Mouse (Mus musculus) forebrain, embryonic 15.5 days (tissue): Measurements from ENCODE around the gene Pelo. TPM values are rescaled to one million over a fixed set of nuclear protein-coding genes. Genes with fewer than 3 reads are reported as not detected.

Source experiments
- ATAC-seq: fragments of 200-750 bp; cut with Nextera tagmentation; replicated peaks from 2 replicates; pipeline ENCODE4 v1.8.0; 2017; ENCODE audit warnings: mild to moderate bottlenecking, moderate TSS enrichment, moderate library complexity
- H3K27ac ChIP-seq: fragments of 300-500 bp; sonication (generic); replicated peaks from 2 replicates; pipeline ENCODE4 v1.5.1; 2015; ENCODE audit warnings: mild to moderate bottlenecking, inconsistent platforms
- H3K27me3 ChIP-seq: fragments of 300-500 bp; sonication (generic); 2 replicates; pipeline ENCODE4 v1.6.1; 2015; ENCODE audit warnings: inconsistent platforms
- H3K36me3 ChIP-seq: fragments of 300-500 bp; sonication (generic); 2 replicates; pipeline ENCODE4 v1.6.1; 2015; ENCODE audit warnings: mild to moderate bottlenecking, inconsistent platforms
- H3K4me1 ChIP-seq: fragments of 300-500 bp; sonication (generic); 2 replicates; pipeline ENCODE4 v1.6.1; 2015; ENCODE audit warnings: inconsistent platforms
- H3K4me2 ChIP-seq: fragments of 300-500 bp; sonication (generic); replicated peaks from 2 replicates; pipeline ENCODE4 v1.6.1; 2015; ENCODE audit warnings: mild to moderate bottlenecking, inconsistent platforms
- H3K4me3 ChIP-seq: fragments of 300-500 bp; sonication (generic); 2 replicates; pipeline ENCODE4 v1.5.1; 2015; ENCODE audit warnings: mild to moderate bottlenecking, inconsistent platforms
- H3K9ac ChIP-seq: fragments of 300-500 bp; sonication (generic); replicated peaks from 2 replicates; pipeline ENCODE4 v1.6.1; 2015; ENCODE audit warnings: mild to moderate bottlenecking, inconsistent platforms
- H3K9me3 ChIP-seq: fragments of 300-500 bp; sonication (generic); 2 replicates; pipeline ENCODE4 v1.6.1; 2016; ENCODE audit warnings: inconsistent platforms
- WGBS: fragments of 180-500 bp; shearing (Covaris S2); methylation state at CpG from one replicate; pipeline ENCODE4 v1.1.7; 2015; ENCODE audit warnings: mixed read lengths; 5-methylcytosine and 5-hydroxymethylcytosine counted together
- polyA plus RNA-seq: library from polyadenylated mRNA; unstranded; fragments of >200 nt; fragmentation: Nextera tagmentation; extraction: Ambion mirVana; gene quantifications from 2 replicates; pipeline ENCODE4 v1.2.1, GENCODE M21; 2015

The Pelo gene
- polyA plus RNA-seq, 1 experiment from 2014 or later = 4.9 TPM

DNA sequence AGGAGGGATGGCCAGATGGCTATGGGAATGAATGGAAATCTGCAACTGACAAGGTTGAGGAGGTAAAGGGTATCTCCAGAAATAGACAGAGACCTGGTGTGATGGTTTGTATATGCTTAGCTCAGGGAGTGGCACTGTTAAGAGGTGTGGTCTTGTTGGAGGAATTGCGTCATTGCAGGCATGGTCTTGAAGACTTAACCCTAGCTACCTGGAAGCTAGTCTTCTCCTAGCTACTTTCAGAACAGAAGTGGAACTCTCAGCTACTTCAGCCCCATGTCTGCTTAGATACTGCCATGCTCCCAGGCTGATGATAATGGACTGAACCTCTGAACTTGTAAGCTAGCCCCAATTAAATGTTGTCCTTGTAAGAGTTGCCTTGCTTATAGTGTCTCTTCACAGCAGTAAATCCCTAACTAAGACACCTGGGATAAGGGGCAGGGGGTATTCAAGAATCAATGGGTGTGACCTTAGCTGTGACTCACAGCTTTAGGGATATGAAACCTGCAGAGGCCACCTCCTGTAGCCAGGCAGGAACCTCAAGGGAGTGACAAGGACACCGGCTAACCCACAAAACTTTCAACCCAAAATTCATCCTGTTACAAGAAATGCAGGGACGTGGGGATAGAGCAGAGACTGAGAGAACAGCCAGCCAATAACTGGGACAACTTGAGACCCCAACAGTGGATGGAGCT lies 27.1 kb upstream of the Pelo start:
- WGBS = 86% methylated on average over 3 of the region's 3 CpGs
- no peaks in the 10 kb centered on the region for H3K9me3 ChIP-seq
- H3K4me3 ChIP-seq = no peak overlapping the region
- H3K36me3 ChIP-seq = no peaks in the 10 kb centered on the region
- H3K27ac ChIP-seq = no peak overlapping the region
- no peak overlapping the region for H3K9ac ChIP-seq
- no peak overlapping the region for H3K4me2 ChIP-seq
- no peak for ATAC-seq
- no peaks in the 10 kb centered on the region for H3K4me1 ChIP-seq
- H3K27me3 ChIP-seq = no peaks in the 10 kb centered on the region

DNA sequence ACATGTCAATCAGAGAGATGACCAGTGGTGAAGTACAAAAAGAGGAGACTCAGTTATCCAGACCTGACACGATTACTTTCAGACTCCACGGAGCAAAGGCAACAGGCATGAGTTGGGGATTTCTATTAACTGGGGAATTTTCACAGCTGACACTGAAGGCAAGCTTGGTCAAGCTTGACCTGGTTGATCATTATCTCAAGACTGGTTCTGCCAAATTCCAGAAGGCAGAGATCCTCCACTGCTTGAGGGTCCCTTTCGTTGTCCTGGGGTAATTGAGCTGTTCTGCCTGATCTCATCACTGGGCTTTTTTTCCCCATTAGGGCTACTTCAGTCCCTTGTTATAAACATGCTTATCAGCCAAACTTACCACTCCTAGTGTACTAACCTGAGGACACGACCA lies 19.6 kb upstream of the Pelo start:
- no peaks in the 10 kb centered on the region for H3K36me3 ChIP-seq
- no peaks in the 10 kb centered on the region for H3K4me1 ChIP-seq
- H3K9ac ChIP-seq = no peak overlapping the region
- ATAC-seq = no peak
- no peak overlapping the region for H3K27ac ChIP-seq
- H3K4me3 ChIP-seq = no peak overlapping the region
- WGBS = 86% methylated on average over 4 of the region's 4 CpGs
- no peaks in the 10 kb centered on the region for H3K27me3 ChIP-seq
- H3K9me3 ChIP-seq = no peaks in the 10 kb centered on the region
- H3K4me2 ChIP-seq = no peak overlapping the region

DNA sequence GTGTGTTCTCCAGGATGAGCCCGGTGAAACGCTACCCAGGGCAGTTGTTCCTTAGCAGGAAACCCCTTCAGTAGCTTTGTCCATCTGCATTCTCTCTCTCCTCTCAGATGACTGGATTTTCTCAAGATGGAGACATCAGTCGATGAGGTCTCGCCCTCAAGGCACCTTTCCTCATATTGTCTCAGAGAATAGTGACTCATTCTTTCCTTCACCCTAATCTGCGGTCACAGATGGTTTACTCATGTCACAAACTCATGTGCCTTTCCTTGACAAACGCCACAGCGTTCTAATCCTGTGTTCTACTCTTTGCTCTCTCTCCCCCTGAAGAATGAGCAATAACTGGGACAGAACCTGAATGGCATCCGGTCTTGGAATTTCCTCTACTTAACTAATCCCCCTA lies 17.4 kb upstream of the Pelo start:
- no peak overlapping the region for H3K4me3 ChIP-seq
- WGBS = 94% methylated on average over 8 of the region's 8 CpGs
- no peak overlapping the region for H3K4me2 ChIP-seq
- no peaks in the 10 kb centered on the region for H3K4me1 ChIP-seq
- H3K9me3 ChIP-seq = no peaks in the 10 kb centered on the region
- ATAC-seq = no peak
- no peak overlapping the region for H3K9ac ChIP-seq
- no peak overlapping the region for H3K27ac ChIP-seq
- H3K27me3 ChIP-seq = no peaks in the 10 kb centered on the region
- H3K36me3 ChIP-seq = no peaks in the 10 kb centered on the region

DNA sequence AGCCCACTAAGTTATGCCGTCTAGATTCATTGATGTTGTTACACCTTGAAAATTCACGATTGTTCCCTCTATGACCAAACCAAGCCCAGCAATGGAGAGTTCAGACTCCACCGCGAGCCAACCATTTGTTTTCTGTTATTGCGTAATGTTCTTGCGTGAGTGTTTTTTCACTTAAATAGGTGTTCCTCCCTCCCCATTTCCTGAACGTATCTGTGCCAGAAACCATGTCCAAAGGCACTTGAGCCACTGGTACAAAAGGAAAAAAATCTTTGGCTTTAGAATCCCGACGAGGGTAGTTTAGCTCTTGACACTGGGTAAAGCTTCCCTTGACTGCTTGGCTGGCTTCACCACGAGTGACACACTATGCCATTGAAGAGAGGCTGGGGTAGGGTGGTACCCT lies 16.2 kb upstream of the Pelo start:
- no peak overlapping the region for H3K4me3 ChIP-seq
- no peaks in the 10 kb centered on the region for H3K9me3 ChIP-seq
- no peak overlapping the region for H3K4me2 ChIP-seq
- no peak overlapping the region for H3K27ac ChIP-seq
- WGBS = 84% methylated on average over 10 of the region's 10 CpGs
- no peak overlapping the region for H3K9ac ChIP-seq
- H3K4me1 ChIP-seq = peaks cover 11% of the 10 kb centered on the region
- ATAC-seq = no peak
- no peaks in the 10 kb centered on the region for H3K36me3 ChIP-seq
- H3K27me3 ChIP-seq = no peaks in the 10 kb centered on the region

DNA sequence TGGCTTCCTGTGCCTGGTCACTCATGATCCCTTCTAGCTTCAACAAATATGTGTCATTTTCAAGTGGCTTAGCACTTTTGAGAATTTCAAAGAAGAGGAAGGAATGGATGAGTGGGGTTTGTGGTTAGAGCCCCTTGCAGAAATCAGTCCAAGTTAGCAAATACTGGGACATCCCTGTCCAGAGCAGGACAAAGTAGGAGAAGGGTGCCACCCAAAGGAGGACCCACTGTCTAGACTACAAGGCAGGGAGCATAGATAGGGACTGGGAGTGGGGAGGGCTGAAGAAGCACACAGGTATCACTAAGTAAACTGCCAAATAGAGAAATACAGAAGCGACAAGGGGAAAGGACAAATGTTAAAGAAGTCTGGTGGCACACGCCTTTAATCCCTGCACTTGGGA lies 12.8 kb upstream of the Pelo start:
- no peak overlapping the region for H3K4me3 ChIP-seq
- H3K4me1 ChIP-seq = peaks cover 15% of the 10 kb centered on the region
- no peak overlapping the region for H3K27ac ChIP-seq
- no peaks in the 10 kb centered on the region for H3K36me3 ChIP-seq
- no peaks in the 10 kb centered on the region for H3K27me3 ChIP-seq
- no peak for ATAC-seq
- H3K9me3 ChIP-seq = no peaks in the 10 kb centered on the region
- WGBS = 96% methylated on average over 2 of the region's 2 CpGs
- H3K9ac ChIP-seq = no peak overlapping the region
- no peak overlapping the region for H3K4me2 ChIP-seq

DNA sequence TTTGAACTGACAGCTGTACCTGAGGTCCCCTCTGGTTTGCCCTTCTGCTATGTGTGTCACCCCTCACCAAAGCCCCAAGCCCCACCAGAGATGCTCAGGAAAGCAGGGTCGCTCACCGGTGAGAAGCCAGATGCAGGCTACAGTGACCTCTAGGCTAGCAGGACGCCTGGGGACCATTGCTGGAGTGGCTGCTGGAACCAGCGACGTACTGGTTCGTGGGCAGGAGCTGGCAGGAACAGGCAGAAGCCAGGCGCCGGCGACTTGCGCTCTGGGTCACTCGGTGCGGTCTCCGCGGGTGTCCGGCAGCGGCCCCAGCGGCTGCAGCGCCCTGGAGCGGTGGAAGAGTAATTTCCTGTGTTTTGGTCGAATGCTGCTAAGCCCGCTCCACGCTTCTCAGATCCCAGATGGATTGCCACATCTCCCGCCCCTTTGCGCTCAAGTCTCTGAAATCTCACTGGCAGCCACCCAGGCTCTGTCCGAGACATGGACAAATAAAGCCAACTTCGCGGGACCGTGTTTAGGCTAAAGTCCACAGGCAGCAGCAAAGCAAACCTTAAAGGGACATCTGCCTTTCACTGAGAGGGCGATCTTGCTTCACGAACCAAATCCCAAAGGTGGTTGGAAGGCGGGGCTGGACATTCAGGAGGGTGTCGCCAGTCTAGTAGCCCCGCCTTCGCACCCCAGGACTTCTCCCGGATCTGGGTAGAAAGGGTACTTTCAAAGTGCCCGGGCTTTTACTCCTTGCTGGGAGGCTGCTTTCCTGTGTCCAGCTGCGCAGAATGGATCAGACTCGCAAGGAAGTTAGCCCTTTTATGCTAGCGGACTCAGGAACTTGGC lies 11.6 kb upstream of the Pelo start, which contains the start of the genes Gm49395 and Itga1:
Gene Gm49395, minus strand, starts transcription at position 567 of the 837 bp plus-strand sequence.
Gene Itga1, minus strand, starts transcription at position 610 of the 837 bp plus-strand sequence.
- WGBS = under 1% methylated on average over 39 of the region's 39 CpGs
- H3K4me3 ChIP-seq = peak within 1 kb of the TSS; percentile 43
- no peaks in the 10 kb centered on the region for H3K27me3 ChIP-seq
- H3K9ac ChIP-seq = peak within 1 kb of the TSS; percentile 25
- no peaks in the 10 kb centered on the region for H3K36me3 ChIP-seq
- H3K4me2 ChIP-seq = peak within 1 kb of the TSS; percentile 71
- no peaks in the 10 kb centered on the region for H3K9me3 ChIP-seq
- ATAC-seq = peak; percentile 85
- peaks cover 15% of the 10 kb centered on the region for H3K4me1 ChIP-seq
- H3K27ac ChIP-seq = peak within 1 kb of the TSS; percentile 27; the same call in 1 of the 2 replicates

DNA sequence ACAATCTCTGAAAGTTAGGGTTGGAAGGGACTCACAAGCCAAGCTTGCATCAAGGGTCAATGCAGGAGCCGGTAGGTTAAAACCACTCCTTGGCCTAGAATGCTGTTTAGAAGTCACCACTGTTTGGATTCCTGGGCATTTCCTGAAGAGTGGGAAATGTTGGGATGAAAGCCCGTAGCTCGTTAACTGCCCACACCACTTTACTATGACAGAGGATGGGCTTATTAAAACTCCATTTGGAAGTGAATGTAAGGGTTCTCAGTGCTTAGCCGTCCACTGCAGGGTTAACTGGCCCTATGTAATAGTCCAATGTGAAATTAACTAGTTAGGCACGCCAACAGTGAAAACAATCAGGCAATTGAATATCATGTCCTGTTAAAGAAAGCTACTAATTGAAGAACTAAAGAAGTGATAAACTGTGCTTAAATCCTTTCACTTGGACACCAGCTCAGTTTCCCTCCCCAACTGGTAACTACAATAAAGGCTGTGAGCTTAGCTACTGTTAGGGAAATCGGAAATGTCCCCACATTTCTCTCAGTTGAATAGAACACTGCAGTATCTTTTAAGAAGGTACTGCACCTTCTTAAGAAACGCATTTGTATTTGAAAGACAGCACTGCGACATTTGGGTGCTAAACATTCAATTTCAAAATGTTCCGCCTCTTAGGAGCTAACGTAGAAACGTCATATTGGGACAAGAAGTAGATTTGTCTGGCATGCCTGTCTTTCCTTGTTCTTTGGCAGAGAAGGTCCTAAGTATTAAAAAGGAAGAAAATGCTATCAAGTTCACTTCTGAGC lies 10.6 kb upstream of the Pelo start:
- Histone ChIP-seq H3K4me1 (peaks cover 15% of the 10 kb centered on the region), H3K27ac (no peak overlapping the region), H3K4me2 (peak overlapping the region; percentile 71), H3K9ac (no peak overlapping the region), H3K27me3 (no peaks in the 10 kb centered on the region), H3K36me3 (no peaks in the 10 kb centered on the region), H3K9me3 (no peaks in the 10 kb centered on the region), H3K4me3 (peak overlapping the region; percentile 43)
- WGBS = 16% methylated on average over 11 of the region's 11 CpGs
- ATAC-seq = no peak

DNA sequence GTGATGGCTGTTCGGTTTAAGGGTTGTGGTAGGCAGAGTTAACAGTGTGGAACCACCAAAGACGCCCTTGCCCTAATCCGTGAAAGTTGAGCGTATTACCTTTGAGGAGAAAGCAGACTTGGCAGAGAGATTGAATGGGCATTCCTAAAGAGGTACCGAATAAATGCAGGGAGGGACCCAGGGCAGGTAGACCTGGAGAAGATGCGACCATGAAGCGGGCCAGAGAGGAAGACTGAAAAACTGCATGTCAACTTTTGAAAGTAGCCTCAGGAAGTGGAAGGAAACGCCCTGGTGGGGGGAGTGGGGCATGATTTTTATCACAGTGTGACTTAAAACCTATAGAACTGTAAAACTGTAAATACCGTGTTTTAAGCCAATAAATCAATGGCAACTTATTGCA lies 9.4 kb upstream of the Pelo start:
- Histone ChIP-seq H3K4me3 (no peak overlapping the region), H3K4me1 (peaks cover 15% of the 10 kb centered on the region), H3K9me3 (no peaks in the 10 kb centered on the region), H3K27ac (no peak overlapping the region), H3K36me3 (no peaks in the 10 kb centered on the region), H3K4me2 (no peak overlapping the region), H3K27me3 (no peaks in the 10 kb centered on the region), H3K9ac (no peak overlapping the region)
- ATAC-seq = no peak
- 87% methylated on average over 9 of the region's 9 CpGs for WGBS

DNA sequence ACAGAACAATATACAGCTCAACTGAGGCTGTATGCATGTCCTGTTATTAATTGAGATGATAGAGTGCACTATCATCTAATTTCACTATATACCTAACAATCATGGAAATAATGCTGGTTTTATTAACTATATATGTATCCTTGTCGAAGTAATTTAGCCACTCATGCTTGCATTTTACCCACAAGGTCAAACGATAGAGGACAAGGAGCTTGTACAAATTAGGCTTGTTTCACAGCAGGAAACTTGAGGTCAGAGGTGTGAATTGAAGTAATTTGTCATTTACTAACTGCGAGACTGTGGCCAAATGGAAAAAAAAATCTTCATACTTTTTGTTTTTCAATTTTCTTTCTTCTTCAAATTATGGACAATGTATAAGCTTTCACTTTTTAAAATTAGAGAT lies 8.2 kb upstream of the Pelo start:
- no peaks in the 10 kb centered on the region for H3K36me3 ChIP-seq
- peaks cover 15% of the 10 kb centered on the region for H3K4me1 ChIP-seq
- H3K4me2 ChIP-seq = no peak overlapping the region
- no peak overlapping the region for H3K9ac ChIP-seq
- H3K27me3 ChIP-seq = no peaks in the 10 kb centered on the region
- no peak overlapping the region for H3K4me3 ChIP-seq
- 93% methylated on average over 3 of the region's 3 CpGs for WGBS
- H3K27ac ChIP-seq = no peak overlapping the region
- no peaks in the 10 kb centered on the region for H3K9me3 ChIP-seq
- ATAC-seq = no peak

DNA sequence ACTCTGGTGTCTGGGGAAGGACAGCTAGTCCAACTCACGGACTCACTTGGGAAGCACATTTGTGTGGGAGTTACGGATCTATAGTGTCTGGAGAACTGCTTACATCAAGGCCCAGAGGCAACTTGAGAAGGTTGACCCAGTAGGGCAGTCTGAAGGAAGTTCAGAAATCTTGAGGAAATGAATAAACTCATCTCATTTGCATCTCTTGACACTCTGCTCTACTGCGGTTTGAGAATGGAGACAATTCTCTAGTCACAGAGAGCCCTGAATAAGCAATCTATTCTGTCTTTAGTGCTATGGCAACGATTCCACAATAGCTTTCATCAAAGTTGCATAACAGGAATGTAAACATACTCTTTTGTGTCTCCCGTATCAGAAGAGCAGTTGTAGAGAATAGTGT lies 7.0 kb upstream of the Pelo start:
- no peak overlapping the region for H3K4me3 ChIP-seq
- H3K27me3 ChIP-seq = no peaks in the 10 kb centered on the region
- H3K4me2 ChIP-seq = no peak overlapping the region
- H3K4me1 ChIP-seq = peaks cover 12% of the 10 kb centered on the region
- no peaks in the 10 kb centered on the region for H3K36me3 ChIP-seq
- no peak for ATAC-seq
- H3K9me3 ChIP-seq = no peaks in the 10 kb centered on the region
- WGBS = 49% methylated on average over 5 of the region's 5 CpGs
- H3K27ac ChIP-seq = no peak overlapping the region
- no peak overlapping the region for H3K9ac ChIP-seq

DNA sequence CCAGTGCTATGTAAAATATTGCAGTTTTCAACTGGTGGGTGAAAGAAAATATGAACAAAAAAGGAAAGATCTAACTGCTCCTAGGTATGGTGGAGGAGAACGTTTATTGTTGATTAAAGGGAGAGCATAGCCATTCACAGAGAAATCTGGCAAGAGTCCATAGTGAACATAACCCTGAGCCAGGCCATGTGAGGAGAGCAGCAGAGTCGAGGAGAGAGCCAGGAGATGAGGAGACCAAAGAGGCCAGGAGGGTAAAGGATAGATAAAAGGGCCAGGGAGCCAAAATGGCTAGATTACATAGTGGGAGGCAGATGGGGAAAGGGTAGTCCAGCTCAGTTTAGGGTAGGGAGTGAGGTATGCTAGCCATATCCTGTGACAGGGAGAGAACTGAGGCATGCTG lies 6.2 kb upstream of the Pelo start:
- 43% methylated on average over 2 of the region's 2 CpGs for WGBS
- no peak for ATAC-seq

DNA sequence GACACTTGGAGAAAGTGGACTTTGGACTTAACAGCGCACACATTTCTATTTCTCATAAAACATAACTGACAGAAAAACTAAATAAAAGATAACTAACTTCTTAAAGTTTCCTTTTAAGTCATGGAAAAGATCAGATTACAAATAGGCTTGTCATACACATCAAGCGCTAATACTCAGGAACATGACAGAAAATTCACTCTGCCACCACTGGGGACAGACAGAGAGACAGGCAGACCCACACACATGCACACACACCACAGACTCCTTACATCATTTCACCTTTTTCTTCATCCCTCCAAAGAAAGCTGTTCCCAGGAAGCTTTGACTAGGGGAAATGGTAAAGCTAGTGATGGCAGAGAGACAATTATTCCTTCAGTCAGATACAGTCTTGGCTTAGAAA lies 5.4 kb upstream of the Pelo start:
- Histone ChIP-seq H3K4me1 (peaks cover 4% of the 10 kb centered on the region), H3K9ac (no peak overlapping the region), H3K4me2 (no peak overlapping the region), H3K9me3 (no peaks in the 10 kb centered on the region), H3K4me3 (no peak overlapping the region), H3K27ac (no peak overlapping the region), H3K36me3 (no peaks in the 10 kb centered on the region), H3K27me3 (no peaks in the 10 kb centered on the region)
- WGBS = 95% methylated on average over 2 of the region's 2 CpGs
- no peak for ATAC-seq

More for the DNA sequence above, 6.2 kb upstream of the Pelo start:
- H3K9ac ChIP-seq = no peak overlapping the region
- H3K9me3 ChIP-seq = no peaks in the 10 kb centered on the region
- H3K4me3 ChIP-seq = no peak overlapping the region
- no peaks in the 10 kb centered on the region for H3K27me3 ChIP-seq
- no peaks in the 10 kb centered on the region for H3K36me3 ChIP-seq
- H3K27ac ChIP-seq = no peak overlapping the region
- H3K4me2 ChIP-seq = no peak overlapping the region
- H3K4me1 ChIP-seq = peaks cover 4% of the 10 kb centered on the region
